Mouse (Mus musculus): ENCODE results near the gene Fam3c. TPM values are rescaled to one million over a fixed set of nuclear protein-coding genes. Genes with fewer than 3 reads are reported as not detected.
A peak's percentile ranks its signal among the peaks of the same experiment; 100 is the strongest.

Gene Fam3c
- 7.2 and 8.4 TPM in 2 replicates for polyA plus RNA-seq (2012; rRNA removed)

GRCm38 (mm10) chr6:22356086-22356507 lies at the start of gene Fam3c:
Gene Fam3c (minus strand): TSS chr6:22356243.
- peak; percentile 86 for DNase-seq (ENCODE audit: low read depth, low spot score)
- whole genome bisulfite sequencing = under 1% methylated on average over 37 of the region's 38 CpGs

GRCm38 (mm10) chr6:22405021-22405420 lies 49.0 kb upstream of the Fam3c start:
- WGBS = 82% methylated on average over 3 of the region's 3 CpGs
- DNase-seq (ENCODE audit: low read depth, low spot score) = no peak

GRCm38 (mm10) chr6:22403736-22404135 lies 47.7 kb upstream of the Fam3c start:
- DNase-seq (ENCODE audit: low read depth, low spot score) = no peak
- WGBS = 85% methylated on average over 5 of the region's 5 CpGs

- DNase-seq (ENCODE audit: low read depth, low spot score) = no peak
- WGBS = 92% methylated on average over 9 of the region's 9 CpGs
Observed at GRCm38 (mm10) chr6:22403317-22403716, 47.3 kb upstream of the Fam3c start.

- 77% methylated on average over 13 of the region's 13 CpGs for WGBS
Observed at GRCm38 (mm10) chr6:22402548-22403164, 46.6 kb upstream of the Fam3c start.

GRCm38 (mm10) chr6:22402037-22402436 lies 46.0 kb upstream of the Fam3c start:
- WGBS = 63% methylated on average over 5 of the region's 5 CpGs
- no peak for DNase-seq (ENCODE audit: low read depth, low spot score)

More at GRCm38 (mm10) chr6:22402548-22403164, 46.6 kb upstream of the Fam3c start:
- no peak for DNase-seq (ENCODE audit: low read depth, low spot score)

GRCm38 (mm10) chr6:22398079-22398774 lies 42.2 kb upstream of the Fam3c start:
- no peak for DNase-seq (ENCODE audit: low read depth, low spot score)
- 81% methylated on average over 7 of the region's 7 CpGs for WGBS

GRCm38 (mm10) chr6:22395207-22395606 lies 39.2 kb upstream of the Fam3c start:
- no peak for DNase-seq (ENCODE audit: low read depth, low spot score)
- 22% methylated on average over 3 of the region's 3 CpGs for WGBS

- whole genome bisulfite sequencing = 56% methylated on average over 13 of the region's 13 CpGs
- no peak for DNase-seq (ENCODE audit: low read depth, low spot score)
Observed at GRCm38 (mm10) chr6:22390654-22391365, 34.8 kb upstream of the Fam3c start.

- 88% methylated on average over 5 of the region's 5 CpGs for WGBS
- DNase-seq (ENCODE audit: low read depth, low spot score) = no peak
Observed at GRCm38 (mm10) chr6:22385254-22385870, 29.3 kb upstream of the Fam3c start.

GRCm38 (mm10) chr6:22380269-22380668 lies 24.2 kb upstream of the Fam3c start:
- no peak for DNase-seq (ENCODE audit: low read depth, low spot score)
- 75% methylated on average over 3 of the region's 3 CpGs for WGBS

GRCm38 (mm10) chr6:22379831-22380230 lies 23.8 kb upstream of the Fam3c start:
- peak; percentile 54 for DNase-seq (ENCODE audit: low read depth, low spot score)
- WGBS = 33% methylated on average over 1 of the region's 1 CpGs

GRCm38 (mm10) chr6:22378462-22378861 lies 22.4 kb upstream of the Fam3c start:
- no peak for DNase-seq (ENCODE audit: low read depth, low spot score)
- 16% methylated on average over 5 of the region's 5 CpGs for WGBS

- no peak for DNase-seq (ENCODE audit: low read depth, low spot score)
- 82% methylated on average over 3 of the region's 3 CpGs for WGBS
Observed at GRCm38 (mm10) chr6:22374791-22375190, 18.7 kb upstream of the Fam3c start.

GRCm38 (mm10) chr6:22373476-22373875 lies 17.4 kb upstream of the Fam3c start:
- 86% methylated on average over 2 of the region's 2 CpGs for WGBS
- no peak for DNase-seq (ENCODE audit: low read depth, low spot score)

GRCm38 (mm10) chr6:22366977-22367376 lies 10.9 kb upstream of the Fam3c start:
- no peak for DNase-seq (ENCODE audit: low read depth, low spot score)
- 56% methylated on average over 2 of the region's 2 CpGs for WGBS

GRCm38 (mm10) chr6:22363590-22363989 lies 7.5 kb upstream of the Fam3c start:
- 59% methylated on average over 3 of the region's 3 CpGs for WGBS
- DNase-seq (ENCODE audit: low read depth, low spot score) = no peak

- DNase-seq (ENCODE audit: low read depth, low spot score) = no peak
- WGBS = 31% methylated on average over 3 of the region's 3 CpGs
Observed at GRCm38 (mm10) chr6:22361941-22362340, 5.9 kb upstream of the Fam3c start.

- WGBS = 16% methylated on average over 1 of the region's 1 CpGs
Observed at GRCm38 (mm10) chr6:22359019-22359418, 3.0 kb upstream of the Fam3c start.

GRCm38 (mm10) chr6:22357351-22357750 lies 1.3 kb upstream of the Fam3c start:
- no peak for DNase-seq (ENCODE audit: low read depth, low spot score)
- WGBS = 98% methylated on average over 4 of the region's 4 CpGs

More at GRCm38 (mm10) chr6:22359019-22359418, 3.0 kb upstream of the Fam3c start:
- no peak for DNase-seq (ENCODE audit: low read depth, low spot score)

All from large intestine, adult 2 months (tissue).